Mouse (Mus musculus) forebrain, embryonic 11.5 days (tissue): Measurements from ENCODE around the gene Mrpl22. TPM values are rescaled to one million over a fixed set of nuclear protein-coding genes. Genes with fewer than 3 reads are reported as not detected.

Experiments used
- ATAC-seq: fragments of 200-750 bp; cut with Nextera tagmentation; replicated peaks from 2 replicates; pipeline ENCODE4 v1.8.0; 2017; ENCODE audit warnings: moderate TSS enrichment; ENCODE audit not compliant: low FRiP score
- DNase-seq: peaks from one replicate; pipeline ENCODE4 v3.0.0-alpha.2; 2017; ENCODE audit warnings: low spot score
- H3K27ac ChIP-seq: fragments of 300-500 bp; sonication (generic); 2 replicates; pipeline ENCODE4 v1.5.1; 2014; ENCODE audit warnings: low read depth, low read length
- H3K27me3 ChIP-seq: fragments of 300-500 bp; sonication (generic); 2 replicates; pipeline ENCODE4 v1.6.1; 2014; ENCODE audit warnings: mild to moderate bottlenecking, low read length, mixed read lengths; ENCODE audit not compliant: control insufficient read depth, insufficient read depth
- H3K36me3 ChIP-seq: fragments of 300-500 bp; sonication (generic); 2 replicates; pipeline ENCODE4 v1.6.1; 2014; ENCODE audit warnings: mild to moderate bottlenecking, low read length, moderate library complexity, mixed read lengths; ENCODE audit not compliant: control insufficient read depth, insufficient read depth
- H3K4me1 ChIP-seq: fragments of 300-500 bp; sonication (generic); replicated peaks from 2 replicates; pipeline ENCODE4 v1.6.1; 2014; ENCODE audit warnings: low read length, mixed read lengths; ENCODE audit not compliant: control insufficient read depth, insufficient read depth
- H3K4me2 ChIP-seq: fragments of 300-500 bp; sonication (generic); 2 replicates; pipeline ENCODE4 v1.6.1; 2014; ENCODE audit warnings: low read depth, mild to moderate bottlenecking, low read length, moderate library complexity, mixed read lengths; ENCODE audit not compliant: severe bottlenecking
- H3K4me3 ChIP-seq: fragments of 300-500 bp; sonication (generic); 2 replicates; pipeline ENCODE4 v1.5.1; 2014; ENCODE audit warnings: low read depth, low read length
- H3K9ac ChIP-seq: fragments of 300-500 bp; sonication (generic); 2 replicates; pipeline ENCODE4 v1.6.1; 2014; ENCODE audit warnings: low read length
- H3K9me3 ChIP-seq: fragments of 300-500 bp; sonication (generic); 2 replicates; pipeline ENCODE4 v1.6.1; 2016; ENCODE audit warnings: low read length, mixed read lengths; ENCODE audit not compliant: control insufficient read depth
- WGBS: fragments of 180-500 bp; shearing (Covaris S2); extraction: QIAGEN DNeasy Blood & Tissue Kit; methylation state at CpG from one replicate; pipeline ENCODE4 v1.1.7; 2014; 5-methylcytosine and 5-hydroxymethylcytosine counted together
- polyA plus RNA-seq: library from polyadenylated mRNA; unstranded; fragments of >200 nt; fragmentation: Nextera tagmentation; extraction: Ambion mirVana; gene quantifications from 2 replicates; pipeline ENCODE4 v1.2.1, GENCODE M21; 2014

Mrpl22 gene
- polyA plus RNA-seq, 1 experiment from 2014 or later: 119 TPM

- Histone ChIP-seq H3K27me3 (no peaks in the 10 kb centered on the region), H3K9me3 (no peaks in the 10 kb centered on the region), H3K36me3 (peaks cover 2% of the 10 kb centered on the region; the same call in 1 of the 2 replicates), H3K27ac (no peak overlapping the region), H3K4me3 (no peak overlapping the region), H3K4me2 (no peak overlapping the region), H3K9ac (no peak overlapping the region), H3K4me1 (no peaks in the 10 kb centered on the region)
- DNase-seq (no peak), ATAC-seq (no peak)
Observed at GRCm38 (mm10) chr11:58135296-58135695, 36.2 kb upstream of the Mrpl22 start.

- Histone ChIP-seq H3K27ac (no peak overlapping the region), H3K4me3 (no peak overlapping the region), H3K9me3 (no peaks in the 10 kb centered on the region), H3K36me3 (peaks cover 4% of the 10 kb centered on the region), H3K9ac (no peak overlapping the region), H3K27me3 (no peaks in the 10 kb centered on the region), H3K4me2 (no peak overlapping the region), H3K4me1 (no peaks in the 10 kb centered on the region)
- 91% methylated on average over 6 of the region's 6 CpGs for WGBS
- DNase-seq: no peak
- no peak for ATAC-seq
Observed at GRCm38 (mm10) chr11:58136677-58137076, 34.8 kb upstream of the Mrpl22 start.

- Histone ChIP-seq H3K4me3 (no peak overlapping the region), H3K27ac (no peak overlapping the region), H3K36me3 (peaks cover 6% of the 10 kb centered on the region), H3K9me3 (no peaks in the 10 kb centered on the region), H3K4me1 (no peaks in the 10 kb centered on the region), H3K27me3 (no peaks in the 10 kb centered on the region), H3K4me2 (no peak overlapping the region), H3K9ac (no peak overlapping the region)
- no peak for ATAC-seq
- no peak for DNase-seq
- 93% methylated on average over 11 of the region's 11 CpGs for WGBS
Observed at GRCm38 (mm10) chr11:58138821-58139220, 32.6 kb upstream of the Mrpl22 start.

- WGBS: 94% methylated on average over 3 of the region's 3 CpGs
- no peak overlapping the region for H3K9ac ChIP-seq
- H3K36me3 ChIP-seq: peaks cover 6% of the 10 kb centered on the region
Observed at GRCm38 (mm10) chr11:58139466-58139865, 32.0 kb upstream of the Mrpl22 start.

GRCm38 (mm10) chr11:58143704-58144426, 27.6 kb upstream of the Mrpl22 start:
- Histone ChIP-seq H3K4me3 (no peak overlapping the region), H3K27me3 (no peaks in the 10 kb centered on the region), H3K4me2 (no peak overlapping the region), H3K27ac (no peak overlapping the region), H3K9ac (no peak overlapping the region), H3K9me3 (no peaks in the 10 kb centered on the region), H3K36me3 (peaks cover 10% of the 10 kb centered on the region), H3K4me1 (no peaks in the 10 kb centered on the region)
- ATAC-seq: no peak
- 92% methylated on average over 9 of the region's 9 CpGs for WGBS
- no peak for DNase-seq

More at GRCm38 (mm10) chr11:58139466-58139865, 32.0 kb upstream of the Mrpl22 start:
- no peaks in the 10 kb centered on the region for H3K9me3 ChIP-seq
- H3K27me3 ChIP-seq: no peaks in the 10 kb centered on the region
- DNase-seq: no peak
- H3K4me1 ChIP-seq: no peaks in the 10 kb centered on the region
- ATAC-seq: no peak
- H3K4me3 ChIP-seq: no peak overlapping the region
- H3K27ac ChIP-seq: no peak overlapping the region
- H3K4me2 ChIP-seq: no peak overlapping the region

GRCm38 (mm10) chr11:58146241-58146640, 25.2 kb upstream of the Mrpl22 start:
- 98% methylated on average over 5 of the region's 5 CpGs for WGBS
- Histone ChIP-seq H3K27me3 (no peaks in the 10 kb centered on the region), H3K4me3 (no peak overlapping the region), H3K4me1 (no peaks in the 10 kb centered on the region), H3K9ac (no peak overlapping the region), H3K27ac (no peak overlapping the region), H3K4me2 (no peak overlapping the region), H3K36me3 (peaks cover 8% of the 10 kb centered on the region), H3K9me3 (no peaks in the 10 kb centered on the region)
- ATAC-seq: no peak
- no peak for DNase-seq

GRCm38 (mm10) chr11:58155458-58155857, 16.0 kb upstream of the Mrpl22 start:
- DNase-seq (no peak), ATAC-seq (no peak)
- H3K9me3 ChIP-seq: no peaks in the 10 kb centered on the region
- no peak overlapping the region for H3K4me2 ChIP-seq
- H3K4me3 ChIP-seq: no peak overlapping the region
- no peaks in the 10 kb centered on the region for H3K27me3 ChIP-seq
- H3K36me3 ChIP-seq: peaks cover 6% of the 10 kb centered on the region; the same call in 1 of the 2 replicates
- H3K4me1 ChIP-seq: no peaks in the 10 kb centered on the region
- H3K27ac ChIP-seq: no peak overlapping the region
- H3K9ac ChIP-seq: no peak overlapping the region
- WGBS: 96% methylated on average over 9 of the region's 9 CpGs

GRCm38 (mm10) chr11:58156871-58157270, 14.6 kb upstream of the Mrpl22 start:
- H3K9ac ChIP-seq: no peak overlapping the region
- WGBS: 88% methylated on average over 3 of the region's 3 CpGs
- H3K4me3 ChIP-seq: no peak overlapping the region
- peaks cover 6% of the 10 kb centered on the region; the same call in 1 of the 2 replicates for H3K36me3 ChIP-seq
- DNase-seq: no peak
- H3K4me1 ChIP-seq: no peaks in the 10 kb centered on the region
- H3K27ac ChIP-seq: no peak overlapping the region
- no peak overlapping the region for H3K4me2 ChIP-seq
- H3K9me3 ChIP-seq: no peaks in the 10 kb centered on the region
- no peak for ATAC-seq
- H3K27me3 ChIP-seq: no peaks in the 10 kb centered on the region

- peaks cover 6% of the 10 kb centered on the region; the same call in 1 of the 2 replicates for H3K36me3 ChIP-seq
- H3K4me1 ChIP-seq: no peaks in the 10 kb centered on the region
- no peak for ATAC-seq
Observed at GRCm38 (mm10) chr11:58165072-58165471, 6.4 kb upstream of the Mrpl22 start.

More at GRCm38 (mm10) chr11:58165072-58165471, 6.4 kb upstream of the Mrpl22 start:
- DNase-seq: no peak
- no peaks in the 10 kb centered on the region for H3K27me3 ChIP-seq
- no peak overlapping the region for H3K4me3 ChIP-seq
- no peak overlapping the region for H3K9ac ChIP-seq
- no peak overlapping the region for H3K4me2 ChIP-seq
- peaks cover 2% of the 10 kb centered on the region; the same call in 1 of the 2 replicates for H3K9me3 ChIP-seq
- WGBS: 92% methylated on average over 2 of the region's 2 CpGs
- no peak overlapping the region for H3K27ac ChIP-seq
